Mouse (Mus musculus) lung, embryonic 14.5 days (tissue): ENCODE data around the gene Stac2. TPM values are rescaled to one million over a fixed set of nuclear protein-coding genes. Genes with fewer than 3 reads are reported as not detected.

Experiments
- ATAC-seq: fragments of 200-750 bp; cut with Nextera tagmentation; 2 replicates; pipeline ENCODE4 v1.8.0; 2017; ENCODE audit warnings: mild to moderate bottlenecking, moderate TSS enrichment, moderate library complexity; ENCODE audit not compliant: insufficient read depth
- DNase-seq: peaks from one replicate; pipeline ENCODE4 v3.0.0-alpha.2; 2015
- H3K27ac ChIP-seq: fragments of 300-500 bp; sonication (generic); 2 replicates; pipeline ENCODE4 v1.5.1; 2014; ENCODE audit warnings: low read depth, mild to moderate bottlenecking, moderate library complexity
- H3K27me3 ChIP-seq: fragments of 300-500 bp; sonication (generic); 2 replicates; pipeline ENCODE4 v1.6.1; 2014; ENCODE audit warnings: low read length, control low read depth; ENCODE audit not compliant: insufficient read depth
- H3K36me3 ChIP-seq: fragments of 300-500 bp; sonication (generic); 2 replicates; pipeline ENCODE4 v1.6.1; 2014; ENCODE audit warnings: control low read depth; ENCODE audit not compliant: insufficient read depth
- H3K4me1 ChIP-seq: fragments of 300-500 bp; sonication (generic); 2 replicates; pipeline ENCODE4 v1.6.1; 2014; ENCODE audit warnings: antibody characterized with exemption, control low read depth; ENCODE audit not compliant: insufficient read depth
- H3K4me2 ChIP-seq: fragments of 300-500 bp; sonication (generic); 2 replicates; pipeline ENCODE4 v1.6.1; 2014; ENCODE audit warnings: mild to moderate bottlenecking
- H3K4me3 ChIP-seq: fragments of 300-500 bp; sonication (generic); 2 replicates; pipeline ENCODE4 v1.5.1; 2014; ENCODE audit warnings: low read depth, low read length
- H3K9ac ChIP-seq: fragments of 300-500 bp; sonication (generic); 2 replicates; pipeline ENCODE4 v1.6.1; 2014
- H3K9me3 ChIP-seq: fragments of 300-500 bp; sonication (generic); 2 replicates; pipeline ENCODE4 v1.6.1; 2016; ENCODE audit warnings: low read depth, low read length, control low read depth
- CTCF ChIP-seq: IDR thresholded peaks from 2 replicates; pipeline ENCODE4 v1.5.1; 2016; ENCODE audit warnings: antibody characterized with exemption, low read depth
- WGBS: fragments of 180-500 bp; shearing (Covaris S2); extraction: QIAGEN DNeasy Blood & Tissue Kit; methylation state at CpG from one replicate; pipeline ENCODE4 v1.1.7; 2014; 5-methylcytosine and 5-hydroxymethylcytosine counted together
- polyA plus RNA-seq: library from polyadenylated mRNA; unstranded; fragments of >200 nt; fragmentation: Nextera tagmentation; extraction: Ambion mirVana; gene quantifications from 2 replicates; pipeline ENCODE4 v1.2.1, GENCODE M21; 2014

Stac2 gene
- polyA plus RNA-seq, 1 experiment from 2014 or later: 0.05 TPM

GRCm38 (mm10) chr11:98061441-98061840 lies 8.2 kb upstream of the Stac2 start:
- Histone ChIP-seq H3K9ac (no peak overlapping the region), H3K27ac (no peak overlapping the region), H3K36me3 (no peaks in the 10 kb centered on the region), H3K4me2 (no peak overlapping the region), H3K4me3 (no peak overlapping the region), H3K4me1 (no peaks in the 10 kb centered on the region), H3K27me3 (no peaks in the 10 kb centered on the region), H3K9me3 (no peaks in the 10 kb centered on the region)
- no peak for ATAC-seq
- WGBS: 57% methylated on average over 3 of the region's 3 CpGs
- no peak for DNase-seq
- TF ChIP-seq CTCF: no peak

DNA sequence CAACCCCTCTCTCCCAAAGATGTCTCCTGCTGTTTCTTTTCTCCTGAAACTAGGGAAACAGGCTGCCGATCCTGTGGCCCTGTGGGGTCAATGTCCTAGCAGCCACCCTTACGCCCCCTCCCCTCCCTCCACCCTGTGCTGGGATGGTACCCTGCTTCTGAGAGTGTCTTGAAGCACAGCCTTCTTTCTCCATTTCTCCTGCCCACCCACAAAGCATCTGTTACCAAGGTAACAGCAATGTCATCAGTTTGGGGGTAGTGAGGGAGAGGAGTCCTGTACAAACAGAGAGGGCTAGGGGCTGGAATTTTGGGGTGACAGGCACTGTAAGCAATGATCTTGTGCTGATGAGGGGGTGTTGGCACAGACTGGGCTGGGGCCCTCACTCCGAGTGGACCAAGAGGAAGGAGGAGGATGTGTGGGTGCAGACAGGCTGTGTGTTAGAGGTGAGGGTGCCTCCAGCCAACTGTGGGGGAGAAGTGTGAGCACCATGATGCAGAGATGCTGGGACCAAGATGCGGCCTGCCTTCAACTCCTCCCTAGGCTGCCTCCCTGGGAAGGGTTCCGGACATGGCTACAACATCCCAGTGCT lies 6.9 kb upstream of the Stac2 start:
- Histone ChIP-seq H3K4me1 (no peaks in the 10 kb centered on the region), H3K4me2 (no peak overlapping the region), H3K27me3 (no peaks in the 10 kb centered on the region), H3K4me3 (no peak overlapping the region), H3K27ac (no peak overlapping the region), H3K36me3 (no peaks in the 10 kb centered on the region), H3K9me3 (no peaks in the 10 kb centered on the region), H3K9ac (no peak overlapping the region)
- no peak for DNase-seq
- no peak for ATAC-seq
- WGBS: 68% methylated on average over 5 of the region's 5 CpGs
- no peak for TF ChIP-seq CTCF

GRCm38 (mm10) chr11:98059662-98060061 lies 6.4 kb upstream of the Stac2 start:
- H3K36me3 ChIP-seq: no peaks in the 10 kb centered on the region
- no peak for TF ChIP-seq CTCF
- no peak overlapping the region for H3K4me2 ChIP-seq
- no peaks in the 10 kb centered on the region for H3K9me3 ChIP-seq
- WGBS: 62% methylated on average over 7 of the region's 7 CpGs
- no peak for ATAC-seq
- H3K27ac ChIP-seq: no peak overlapping the region
- H3K9ac ChIP-seq: no peak overlapping the region
- no peaks in the 10 kb centered on the region for H3K4me1 ChIP-seq
- DNase-seq: no peak
- no peak overlapping the region for H3K4me3 ChIP-seq
- 0 out of 2 replicates have a peak, but pooled peaks cover under 1% of the 10 kb centered on the region for H3K27me3 ChIP-seq

DNA sequence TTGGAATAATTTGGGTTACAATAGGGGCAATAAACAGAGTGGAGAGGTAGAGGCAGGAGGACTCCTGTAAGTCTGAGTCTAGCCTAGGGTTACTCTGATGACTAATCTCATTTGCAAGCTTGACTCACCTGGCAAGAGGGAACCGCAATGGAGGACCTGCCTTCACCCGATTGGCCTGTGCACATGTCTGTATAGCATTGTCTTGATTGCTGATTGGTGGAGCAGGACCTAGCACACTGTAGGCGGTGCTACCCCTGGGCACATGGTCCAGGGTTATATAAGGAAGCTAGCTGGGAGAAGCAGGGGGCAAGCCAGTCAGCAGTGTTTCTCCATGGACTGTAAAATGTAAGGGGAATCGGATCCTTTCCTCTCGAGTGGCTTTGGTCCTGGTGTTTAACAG lies 4.7 kb upstream of the Stac2 start:
- ATAC-seq (0 out of 2 replicates have a peak, but pooled peaks have one; percentile 50), DNase-seq (no peak)
- no peak for TF ChIP-seq CTCF
- H3K27ac ChIP-seq: no peak overlapping the region
- H3K9me3 ChIP-seq: no peaks in the 10 kb centered on the region
- no peak overlapping the region for H3K4me3 ChIP-seq
- H3K9ac ChIP-seq: no peak overlapping the region
- no peaks in the 10 kb centered on the region for H3K36me3 ChIP-seq
- no peak overlapping the region for H3K4me2 ChIP-seq
- peaks cover 14% of the 10 kb centered on the region for H3K27me3 ChIP-seq
- 83% methylated on average over 5 of the region's 5 CpGs for WGBS
- H3K4me1 ChIP-seq: no peaks in the 10 kb centered on the region

GRCm38 (mm10) chr11:98057466-98057865 lies 4.2 kb upstream of the Stac2 start:
- TF ChIP-seq CTCF: no peak
- 22% methylated on average over 9 of the region's 9 CpGs for WGBS
- H3K9ac ChIP-seq: no peak overlapping the region
- DNase-seq (no peak), ATAC-seq (no peak)
- no peak overlapping the region for H3K4me3 ChIP-seq
- H3K27ac ChIP-seq: no peak overlapping the region
- peaks cover 20% of the 10 kb centered on the region for H3K27me3 ChIP-seq
- no peak overlapping the region for H3K4me2 ChIP-seq
- H3K9me3 ChIP-seq: no peaks in the 10 kb centered on the region
- no peaks in the 10 kb centered on the region for H3K4me1 ChIP-seq
- H3K36me3 ChIP-seq: no peaks in the 10 kb centered on the region

- TF ChIP-seq CTCF: no peak
- H3K9ac ChIP-seq: peak overlapping the region; percentile 27
- peak; percentile 19; the same call in 1 of the 2 replicates for ATAC-seq
- H3K36me3 ChIP-seq: no peaks in the 10 kb centered on the region
- peak overlapping the region; percentile 68 for H3K4me2 ChIP-seq
- peaks cover 47% of the 10 kb centered on the region for H3K27me3 ChIP-seq
- WGBS: under 1% methylated on average over 83 of the region's 83 CpGs
- H3K4me3 ChIP-seq: peak overlapping the region; percentile 41
- H3K9me3 ChIP-seq: no peaks in the 10 kb centered on the region
- no peaks in the 10 kb centered on the region for H3K4me1 ChIP-seq
- H3K27ac ChIP-seq: no peak overlapping the region
- DNase-seq: peak; percentile 37
These were observed 903 bp downstream of the Stac2 start for GRCm38 (mm10) chr11:98052129-98052988.

GRCm38 (mm10) chr11:98051611-98052128 lies 1.6 kb downstream of the Stac2 start:
- no peaks in the 10 kb centered on the region for H3K9me3 ChIP-seq
- DNase-seq (no peak), ATAC-seq (no peak)
- H3K36me3 ChIP-seq: no peaks in the 10 kb centered on the region
- H3K9ac ChIP-seq: no peak overlapping the region
- TF ChIP-seq CTCF: no peak
- H3K4me2 ChIP-seq: peak overlapping the region; percentile 68
- H3K27ac ChIP-seq: no peak overlapping the region
- peaks cover 47% of the 10 kb centered on the region for H3K27me3 ChIP-seq
- 4% methylated on average over 12 of the region's 12 CpGs for WGBS
- no peaks in the 10 kb centered on the region for H3K4me1 ChIP-seq
- H3K4me3 ChIP-seq: peak overlapping the region; percentile 41
